Mouse (Mus musculus): ENCODE results near the gene Cit. TPM values are rescaled to one million over a fixed set of nuclear protein-coding genes. Genes with fewer than 3 reads are reported as not detected.

The Cit gene
- total RNA-seq, 2 experiments from 2014 or later: 204 to 209 TPM

GRCm38 (mm10) chr5:116019371-116019770 lies 174.3 kb downstream of the Cit start:
- no peak for DNase-seq (ENCODE audit: extremely low spot score in 1 of 2, low spot score in 2 of 2)
- TF ChIP-seq CTCF (IDR thresholded peaks at IDR 0.05): no peak
- Histone ChIP-seq H3K4me3 (no peak overlapping the region), H3K27ac (no peak overlapping the region)
- intact Hi-C loops (cut with DNase I): no loop called here

- no peak for DNase-seq (ENCODE audit: extremely low spot score in 1 of 2, low spot score in 2 of 2)
- Histone ChIP-seq H3K4me3 (no peak overlapping the region), H3K27ac (no peak overlapping the region)
- no peak for TF ChIP-seq CTCF (IDR thresholded peaks at IDR 0.05)
- intact Hi-C loops (cut with DNase I): no loop called here
Observed at GRCm38 (mm10) chr5:116021552-116021951, 176.5 kb downstream of the Cit start.

GRCm38 (mm10) chr5:116022131-116022530 lies 177.1 kb downstream of the Cit start:
- intact Hi-C loops (cut with DNase I): no loop called here
- DNase-seq (ENCODE audit: extremely low spot score in 1 of 2, low spot score in 2 of 2): no peak
- TF ChIP-seq CTCF (IDR thresholded peaks at IDR 0.05): no peak
- H3K27ac ChIP-seq: no peak overlapping the region
- no peak overlapping the region for H3K4me3 ChIP-seq

- Histone ChIP-seq H3K4me3 (peak overlapping the region; percentile 78), H3K27ac (no peak overlapping the region)
- intact Hi-C loops (cut with DNase I): no loop called here
- no peak for TF ChIP-seq CTCF (IDR thresholded peaks at IDR 0.05)
- no peak for DNase-seq (ENCODE audit: extremely low spot score in 1 of 2, low spot score in 2 of 2)
Observed at GRCm38 (mm10) chr5:116022658-116023200, 177.7 kb downstream of the Cit start.

GRCm38 (mm10) chr5:116023251-116023661 lies 178.2 kb downstream of the Cit start:
- DNase-seq (ENCODE audit: extremely low spot score in 1 of 2, low spot score in 2 of 2): peak in 1 of 2 experiments; percentile 49
- intact Hi-C loops (cut with DNase I): no loop called here
- H3K27ac ChIP-seq: no peak overlapping the region

GRCm38 (mm10) chr5:116023821-116024284 lies 178.8 kb downstream of the Cit start:
- Histone ChIP-seq H3K4me3 (peak overlapping the region; percentile 78), H3K27ac (peak overlapping the region; percentile 55; the same call in 1 of the 2 replicates)
- no peak for TF ChIP-seq CTCF (IDR thresholded peaks at IDR 0.05)
- DNase-seq (ENCODE audit: extremely low spot score in 1 of 2, low spot score in 2 of 2): no peak
- intact Hi-C loops (cut with DNase I): no loop called here

More at GRCm38 (mm10) chr5:116023251-116023661, 178.2 kb downstream of the Cit start:
- no peak for TF ChIP-seq CTCF (IDR thresholded peaks at IDR 0.05)
- H3K4me3 ChIP-seq: peak overlapping the region; percentile 78

- H3K4me3 ChIP-seq: peak within 1 kb of the TSS; percentile 78
- TF ChIP-seq CTCF (IDR thresholded peaks at IDR 0.05): peak; percentile 61
- intact Hi-C loops (cut with DNase I): no loop called here
- H3K27ac ChIP-seq: peak within 1 kb of the TSS; percentile 55
- peak; percentile 89 to 90 for DNase-seq (ENCODE audit: extremely low spot score in 1 of 2, low spot score in 2 of 2)
Observed at GRCm38 (mm10) chr5:116024327-116024739, 179.3 kb downstream of the Cit start, which contains the start of gene Prkab1. Gene Prkab1 (minus strand): TSS chr5:116024508.

GRCm38 (mm10) chr5:116026107-116026506 lies 181.0 kb downstream of the Cit start:
- no peak overlapping the region for H3K4me3 ChIP-seq
- H3K27ac ChIP-seq: no peak overlapping the region
- TF ChIP-seq CTCF (IDR thresholded peaks at IDR 0.05): no peak
- intact Hi-C loops (cut with DNase I): no loop called here
- no peak for DNase-seq (ENCODE audit: extremely low spot score in 1 of 2, low spot score in 2 of 2)

GRCm38 (mm10) chr5:116026561-116026960 lies 181.5 kb downstream of the Cit start:
- Histone ChIP-seq H3K4me3 (no peak overlapping the region), H3K27ac (no peak overlapping the region)
- no peak for DNase-seq (ENCODE audit: extremely low spot score in 1 of 2, low spot score in 2 of 2)
- no peak for TF ChIP-seq CTCF (IDR thresholded peaks at IDR 0.05)
- intact Hi-C loops (cut with DNase I): no loop called here

GRCm38 (mm10) chr5:116029071-116029470 lies 184.0 kb downstream of the Cit start:
- no peak for DNase-seq (ENCODE audit: extremely low spot score in 1 of 2, low spot score in 2 of 2)
- TF ChIP-seq CTCF (IDR thresholded peaks at IDR 0.05): no peak
- Histone ChIP-seq H3K27ac (no peak overlapping the region), H3K4me3 (no peak overlapping the region)
- intact Hi-C loops (cut with DNase I): no loop called here

GRCm38 (mm10) chr5:116030566-116031189 lies 185.6 kb downstream of the Cit start:
- DNase-seq (ENCODE audit: extremely low spot score in 1 of 2, low spot score in 2 of 2): no peak
- no peak overlapping the region; the same call in 1 of the 2 replicates for H3K4me3 ChIP-seq

GRCm38 (mm10) chr5:116031190-116031577 lies 186.1 kb downstream of the Cit start:
- peak; percentile 83 for TF ChIP-seq CTCF (IDR thresholded peaks at IDR 0.05)
- Histone ChIP-seq H3K4me3 (no peak overlapping the region), H3K27ac (no peak overlapping the region)
- peak; percentile 62 to 78 for DNase-seq (ENCODE audit: extremely low spot score in 1 of 2, low spot score in 2 of 2)
- intact Hi-C loops (cut with DNase I): loop anchor here (5.0 to 10.0 kb wide), 3 partner anchors 81 to 1066 kb away; no protein-coding TSS in a partner anchor

More at GRCm38 (mm10) chr5:116030566-116031189, 185.6 kb downstream of the Cit start:
- intact Hi-C loops (cut with DNase I): loop anchor here (5.0 to 10.0 kb wide), 3 partner anchors 82 to 1067 kb away; no protein-coding TSS in a partner anchor
- TF ChIP-seq CTCF (IDR thresholded peaks at IDR 0.05): no peak
- H3K27ac ChIP-seq: no peak overlapping the region
